Mouse (Mus musculus) megakaryocyte, adult 5-6 weeks (primary cell): ENCODE data around the gene Mier1. TPM values are rescaled to one million over a fixed set of nuclear protein-coding genes. Genes with fewer than 3 reads are reported as not detected.
"Not testable (repeated sequence)": the region's sequence is repeated elsewhere in the genome, so short reads cannot be mapped to it uniquely, and the experiment has no call there.

ENCODE experiments used
- ATAC-seq: 2 replicates; pipeline ENCODE4 v1.8.0; 2016; ENCODE audit warnings: mild to moderate bottlenecking, inconsistent platforms; ENCODE audit not compliant: poor library complexity, severe bottlenecking
- total RNA-seq, 2 experiments: library from RNA; stranded (forward) in 1 of 2; stranded (reverse) in 1 of 2; fragments of 153-499, 151-499 nt in 1 of 2; fragments of 221-1000, 200-1000 nt in 1 of 2; gene quantifications; 2 replicates each; pipeline versions ENCODE4 v1.2.3 to v1.2.4; 2015 to 2017

Mier1 gene
- total RNA-seq, 2 experiments from 2014 or later: 82.5 to 89.2 TPM

DNA sequence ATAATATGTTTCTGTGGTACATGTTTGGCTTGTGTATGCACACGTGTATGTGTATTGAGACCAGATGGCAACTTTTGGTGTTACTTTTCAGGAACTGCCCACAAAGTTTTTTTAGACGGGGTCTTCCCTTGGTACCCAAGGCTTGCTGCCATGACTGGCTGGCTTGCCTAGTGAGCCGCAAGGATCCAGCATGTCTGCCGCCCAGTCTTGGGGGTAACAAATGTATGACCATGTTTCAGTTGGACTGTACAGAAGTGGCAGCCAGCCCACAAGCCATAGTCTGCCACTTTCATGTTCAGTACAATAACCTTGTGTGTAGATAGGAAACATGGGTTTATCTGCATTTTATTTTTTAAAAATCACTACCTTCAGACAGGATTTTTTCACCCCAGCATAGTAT, 44.6 kb downstream of the Mier1 start:
- no peak for ATAC-seq

GRCm38 (mm10) chr4:103166198-103166597, 52.0 kb downstream of the Mier1 start:
- ATAC-seq: not testable (repeated sequence)

GRCm38 (mm10) chr4:103171256-103171655, 57.1 kb downstream of the Mier1 start:
- ATAC-seq: no peak

DNA sequence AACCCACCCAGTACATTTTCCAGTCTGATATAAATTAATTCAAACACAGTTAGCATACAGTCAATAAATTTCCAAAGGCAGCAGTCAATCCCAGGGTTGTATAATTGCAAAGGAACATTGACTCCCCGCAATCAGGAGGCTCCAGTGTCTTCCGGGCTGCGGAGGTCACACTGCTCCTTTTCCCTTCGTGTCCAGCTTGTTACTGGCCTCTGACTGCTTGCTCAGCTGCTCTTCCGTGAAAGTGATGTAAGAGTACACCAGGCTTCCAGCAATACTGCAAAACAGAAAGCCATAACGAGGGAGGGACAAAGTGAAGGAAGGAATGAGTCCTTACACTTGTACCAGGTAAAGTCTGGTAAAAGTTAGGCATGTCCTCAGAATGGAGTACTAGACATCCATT, 59.3 kb downstream of the Mier1 start:
- no peak for ATAC-seq

DNA sequence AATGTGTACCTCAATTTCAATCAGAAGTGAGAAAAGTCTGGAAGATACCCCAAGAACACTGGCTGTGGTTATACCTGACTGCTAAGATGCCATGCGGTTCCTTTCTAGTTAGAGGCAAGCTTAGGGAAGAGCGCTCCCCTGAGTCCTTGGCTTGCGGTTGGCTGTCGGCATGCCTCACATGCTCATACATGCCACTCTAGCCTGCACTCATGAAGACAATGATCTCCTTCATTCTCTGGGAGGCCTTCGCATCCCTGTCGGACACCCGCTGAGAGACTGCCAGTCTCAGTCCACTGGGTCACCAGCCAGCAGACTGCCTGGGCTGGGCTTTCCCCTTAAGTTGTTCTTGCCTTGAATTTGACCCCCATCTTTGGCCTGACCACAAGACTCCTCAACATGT, 59.8 kb downstream of the Mier1 start:
- no peak for ATAC-seq

- ATAC-seq: no peak
Observed at GRCm38 (mm10) chr4:103177681-103178080, 63.5 kb downstream of the Mier1 start.

- ATAC-seq: no peak
Observed at GRCm38 (mm10) chr4:103178635-103179318, 64.6 kb downstream of the Mier1 start.

- no peak for ATAC-seq
Observed at GRCm38 (mm10) chr4:103179581-103179980, 65.4 kb downstream of the Mier1 start.

- ATAC-seq: no peak
Observed at GRCm38 (mm10) chr4:103180300-103180888, 66.2 kb downstream of the Mier1 start.

DNA sequence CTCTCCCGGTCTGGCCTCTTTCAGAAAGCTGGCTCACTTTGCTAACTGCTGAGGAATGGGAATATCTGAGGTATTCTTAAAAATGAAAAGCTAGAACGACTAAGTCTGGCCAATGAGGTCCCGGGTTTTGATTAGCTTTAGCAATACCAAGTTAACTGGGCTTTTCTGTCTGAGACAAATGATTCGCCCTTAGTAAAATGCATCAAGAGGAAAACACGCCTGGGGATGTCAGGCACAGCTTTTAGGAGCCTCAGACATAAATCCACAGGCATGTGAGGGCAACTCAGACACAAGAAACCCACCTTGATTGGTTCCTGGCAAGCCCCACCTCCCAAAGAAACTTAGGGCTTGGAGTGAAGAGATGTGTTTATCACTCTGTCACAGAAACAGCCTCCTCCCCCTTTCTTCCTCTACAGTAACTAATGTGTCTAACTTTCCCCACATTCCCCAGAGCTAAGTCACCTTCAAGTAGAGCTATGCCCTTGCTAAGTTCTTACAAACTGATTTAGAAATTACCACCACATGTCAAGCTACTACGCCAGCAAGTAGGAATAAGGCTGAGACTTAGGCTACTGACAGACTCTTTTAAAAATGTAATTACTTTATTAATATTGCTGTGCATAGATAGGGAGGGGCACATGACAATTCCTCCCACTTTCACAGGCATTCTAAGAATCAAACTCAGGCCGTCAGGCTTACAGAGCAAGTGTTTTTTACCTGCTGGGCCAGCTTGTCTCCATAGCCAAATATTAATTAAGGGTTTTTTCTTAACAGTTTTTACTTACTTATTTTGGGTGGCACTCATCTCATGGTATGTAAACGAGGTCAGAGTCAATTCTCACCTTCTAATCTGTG, 74.8 kb downstream of the Mier1 start:
- ATAC-seq: no peak

DNA sequence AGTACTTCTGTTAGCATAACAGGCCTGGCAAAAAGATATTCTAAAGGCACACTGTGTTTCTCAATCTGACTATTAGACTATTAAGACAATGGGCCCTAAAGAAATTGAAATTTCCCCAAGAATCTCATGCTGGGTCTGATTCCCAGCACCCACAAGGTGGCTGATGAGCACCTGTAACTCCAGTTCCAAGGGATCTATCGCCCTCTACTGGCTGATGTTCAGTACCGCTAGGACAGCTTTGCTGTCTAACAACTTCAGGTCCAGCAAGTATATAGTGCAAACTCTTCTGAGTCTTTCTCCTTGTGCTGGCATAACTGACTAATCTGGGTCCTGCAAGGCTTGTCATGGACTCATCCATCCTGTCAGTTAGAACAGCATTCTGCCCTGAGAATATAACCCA, 78.2 kb downstream of the Mier1 start:
- no peak for ATAC-seq

DNA sequence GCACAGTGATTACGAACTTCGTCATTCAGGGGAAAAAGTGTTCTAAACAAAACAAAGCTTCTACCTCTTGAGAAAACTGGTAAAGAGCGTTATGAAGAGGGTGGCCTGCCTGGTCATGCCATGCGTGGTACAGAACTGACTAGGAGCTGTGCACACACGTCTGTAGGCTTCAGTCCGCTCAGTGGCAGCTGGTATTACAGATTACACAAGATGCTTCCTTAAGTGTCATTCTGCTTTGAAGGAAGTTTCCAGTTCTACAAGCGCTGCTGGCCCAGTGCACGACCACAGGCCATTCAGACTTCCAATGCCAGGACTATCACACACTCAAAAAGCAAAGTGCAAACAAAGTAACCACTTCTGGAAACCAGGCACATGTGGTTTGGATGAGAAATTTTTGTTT, 83.2 kb downstream of the Mier1 start:
- ATAC-seq: 0 out of 2 replicates have a peak, but pooled peaks have one; percentile 29

DNA sequence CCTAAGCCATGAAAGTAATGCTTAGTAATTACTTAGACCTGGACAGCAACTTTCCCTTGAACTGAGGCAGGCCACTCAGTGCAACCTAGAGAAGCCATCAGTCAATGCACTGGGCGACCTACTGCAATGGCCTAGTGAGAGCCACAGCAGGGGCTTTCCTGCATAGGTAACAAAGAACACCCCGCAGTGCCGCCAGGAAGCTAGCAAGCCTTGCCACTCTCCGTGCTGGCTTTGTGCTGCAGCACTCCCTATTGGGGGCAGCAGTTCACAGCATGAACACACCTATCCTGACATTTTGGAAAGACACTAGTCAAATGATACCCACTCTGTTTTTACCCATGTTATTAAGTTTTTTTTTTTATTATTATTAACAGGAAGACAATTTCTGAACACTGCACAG, 84.9 kb downstream of the Mier1 start:
- no peak for ATAC-seq

DNA sequence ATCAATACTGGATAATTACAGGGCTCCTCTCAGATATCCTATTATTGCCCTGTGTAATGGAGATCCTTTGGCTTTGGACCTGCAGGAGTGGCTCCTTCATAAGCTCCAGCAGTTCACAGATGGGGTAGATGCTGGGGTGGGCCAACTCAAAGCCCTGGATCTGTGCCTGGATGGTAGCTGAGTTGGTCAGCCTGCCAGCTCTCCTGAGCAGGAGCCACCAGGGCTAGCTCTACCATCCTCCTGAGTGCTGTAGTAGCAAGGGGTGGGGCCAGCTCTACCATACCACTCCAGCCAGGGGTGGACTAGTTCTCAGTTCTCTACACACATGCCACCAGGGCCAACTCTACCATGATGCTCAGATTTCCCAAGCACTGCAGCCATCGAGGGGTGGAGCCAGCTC, 85.9 kb downstream of the Mier1 start:
- ATAC-seq: no peak

DNA sequence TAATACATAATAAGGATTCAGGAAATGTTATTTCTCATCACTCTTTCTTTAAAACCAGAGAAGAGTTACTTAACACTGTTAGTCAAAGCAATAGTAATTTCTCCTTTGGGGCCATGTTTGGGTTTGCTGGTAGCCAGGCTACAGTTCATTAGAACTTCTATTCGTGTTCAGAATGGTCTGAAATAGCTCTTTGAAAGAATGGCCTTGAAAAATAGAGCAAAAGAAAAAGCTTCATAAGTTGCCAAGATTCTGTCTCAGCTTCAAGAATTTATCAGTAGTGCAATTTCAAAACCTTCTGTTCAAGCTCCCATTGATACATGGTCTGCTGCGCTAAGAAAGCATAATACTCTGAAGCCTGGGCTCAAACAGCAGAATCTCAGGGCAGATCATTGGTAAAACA, 89.5 kb downstream of the Mier1 start:
- no peak for ATAC-seq

DNA sequence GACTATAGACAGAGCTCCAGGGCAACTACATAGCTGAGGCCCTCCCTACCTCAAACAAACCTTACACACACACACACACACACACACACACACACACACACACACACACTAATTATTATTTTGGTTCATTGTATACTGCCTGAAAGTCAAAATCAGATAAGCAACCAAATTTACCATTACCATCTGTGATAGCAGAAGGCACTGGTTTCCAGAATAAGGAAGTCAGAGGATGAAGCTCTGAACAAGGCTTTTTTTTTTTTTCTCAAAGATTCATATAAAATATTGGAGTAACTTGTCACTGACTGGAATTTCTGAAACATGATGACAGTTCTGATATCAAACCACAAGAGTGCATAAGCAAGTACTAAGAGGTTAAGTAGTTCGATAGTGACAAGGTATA, 94.4 kb downstream of the Mier1 start:
- peak; percentile 59 for ATAC-seq

GRCm38 (mm10) chr4:103213859-103214497, 99.8 kb downstream of the Mier1 start:
- no peak for ATAC-seq

- ATAC-seq: peak; percentile 76
Observed at GRCm38 (mm10) chr4:103214498-103214924, 100.3 kb downstream of the Mier1 start.
